Mouse (Mus musculus) CH12.LX (cell line): ENCODE measurements around the gene Ar. TPM values are rescaled to one million over a fixed set of nuclear protein-coding genes. Genes with fewer than 3 reads are reported as not detected.

Experiments used
- DNase-seq: peaks from one replicate; pipeline ENCODE4 v3.0.0-alpha.2; 2013; ENCODE audit errors: extremely low read depth
- H3K27ac ChIP-seq: 2 replicates; pipeline ENCODE4 v1.5.1; 2012; ENCODE audit warnings: low read depth, mild to moderate bottlenecking, control low read depth, moderate library complexity; ENCODE audit not compliant: insufficient read depth
- H3K27me3 ChIP-seq: replicated peaks from 2 replicates; pipeline ENCODE3; 2012; ENCODE audit warnings: inconsistent platforms
- H3K36me3 ChIP-seq, 2 experiments: replicated peaks in 1 of 2; 2 replicates each; pipeline versions ENCODE3 to v1.6.1; 2012; ENCODE audit warnings: inconsistent platforms in 1 of 2, low read length in 1 of 2, mild to moderate bottlenecking in 1 of 2, mixed read lengths in 1 of 2, moderate library complexity in 1 of 2; ENCODE audit not compliant: control insufficient read depth in 1 of 2, insufficient read depth in 1 of 2
- H3K4me1 ChIP-seq, 2 experiments: 2 replicates each; pipeline ENCODE4 v1.6.1; 2012; ENCODE audit warnings: inconsistent platforms in 1 of 2, moderate library complexity in 1 of 2; ENCODE audit not compliant: insufficient read depth in 2 of 2, control insufficient read depth in 1 of 2
- H3K4me2 ChIP-seq: 2 replicates; pipeline ENCODE4 v1.6.1; 2012; ENCODE audit warnings: low read depth, mild to moderate bottlenecking, control low read depth; ENCODE audit not compliant: poor library complexity, insufficient read depth, severe bottlenecking
- H3K4me3 ChIP-seq, 3 experiments: fragments of 150-350 bp in 1 of 3; sonication (generic) in 1 of 3; replicated peaks in 1 of 3; 2 replicates each; pipeline versions ENCODE3 to v1.5.1; 2011 to 2012; ENCODE audit warnings: low read depth in 2 of 3, low read length in 2 of 3, mild to moderate bottlenecking in 2 of 3, moderate library complexity in 2 of 3, control low read depth in 1 of 3, improper control_type of control experiment in 1 of 3, inconsistent platforms in 1 of 3, mixed read lengths in 1 of 3; ENCODE audit not compliant: poor library complexity in 1 of 3
- H3K79me2 ChIP-seq: replicated peaks from 2 replicates; pipeline ENCODE4 v1.6.1; 2012; ENCODE audit warnings: mild to moderate bottlenecking, moderate library complexity; ENCODE audit not compliant: control insufficient read depth, poor library complexity, insufficient read depth, severe bottlenecking; ENCODE audit errors: extremely low read depth
- H3K9ac ChIP-seq: 2 replicates; pipeline ENCODE4 v1.6.1; 2012; ENCODE audit warnings: low read depth, mild to moderate bottlenecking, control low read depth, moderate library complexity; ENCODE audit not compliant: insufficient read depth
- H3K9me3 ChIP-seq: replicated peaks from 2 replicates; pipeline ENCODE3; 2012; ENCODE audit warnings: low read length, inconsistent platforms, mixed read lengths
- BHLHE40 ChIP-seq: IDR thresholded peaks from 2 replicates; pipeline ENCODE4 v1.6.1; 2011; ENCODE audit warnings: mild to moderate bottlenecking, low read depth, low read length, improper control_type of control experiment
- CHD1 ChIP-seq: IDR thresholded peaks from 2 replicates; pipeline ENCODE4 v1.6.1; 2012; ENCODE audit warnings: low read depth, low read length, improper control_type of control experiment, inconsistent platforms
- E2F4 ChIP-seq: IDR thresholded peaks from 2 replicates; pipeline ENCODE4 v1.6.1; 2011; ENCODE audit warnings: low read depth, low read length, improper control_type of control experiment; ENCODE audit not compliant: insufficient replicate concordance
- ELF1 ChIP-seq: IDR thresholded peaks from 2 replicates; pipeline ENCODE4 v1.6.1; 2014; ENCODE audit warnings: low read depth, mild to moderate bottlenecking, inconsistent platforms, low read length, improper control_type of control experiment
- EP300 ChIP-seq: IDR thresholded peaks from 2 replicates; pipeline ENCODE4 v1.6.1; 2011; ENCODE audit warnings: low read length, improper control_type of control experiment
- HCFC1 ChIP-seq: IDR thresholded peaks from 2 replicates; pipeline ENCODE4 v1.6.1; 2012; ENCODE audit warnings: low read depth, mild to moderate bottlenecking, inconsistent platforms, low read length, improper control_type of control experiment
- IRF4 ChIP-seq: IDR thresholded peaks from 2 replicates; pipeline ENCODE4 v1.6.1; 2014; ENCODE audit warnings: low read depth, mild to moderate bottlenecking, inconsistent platforms, low read length, improper control_type of control experiment
- JUN ChIP-seq: IDR thresholded peaks from 2 replicates; pipeline ENCODE4 v1.6.1; 2011; ENCODE audit warnings: low read depth, mild to moderate bottlenecking, low read length, improper control_type of control experiment, moderate library complexity; ENCODE audit not compliant: insufficient read depth
- JUND ChIP-seq: conservative IDR thresholded peaks from 2 replicates; pipeline ENCODE4 v1.6.1; 2011; ENCODE audit warnings: low read depth, low read length, improper control_type of control experiment
- MAFK ChIP-seq: IDR thresholded peaks from 2 replicates; pipeline ENCODE4 v1.6.1; 2011; ENCODE audit warnings: low read length, improper control_type of control experiment; ENCODE audit not compliant: insufficient replicate concordance
- MAZ ChIP-seq: IDR thresholded peaks from 2 replicates; pipeline ENCODE4 v1.6.1; 2012; ENCODE audit warnings: low read depth, mild to moderate bottlenecking, inconsistent platforms, low read length, improper control_type of control experiment, moderate library complexity
- MYC ChIP-seq: IDR thresholded peaks from 2 replicates; pipeline ENCODE4 v1.6.1; 2011; ENCODE audit warnings: low read depth, mild to moderate bottlenecking, improper control_type of control experiment, low read length
- NRF1 ChIP-seq: IDR thresholded peaks from 2 replicates; pipeline ENCODE4 v1.6.1; 2014; ENCODE audit warnings: low read depth, mild to moderate bottlenecking, inconsistent platforms, low read length, improper control_type of control experiment, moderate library complexity
- POLR2A ChIP-seq: IDR thresholded peaks from 2 replicates; pipeline ENCODE4 v1.6.1; 2011; ENCODE audit warnings: low read depth, mild to moderate bottlenecking, improper control_type of control experiment, low read length
- POLR2AphosphoS2 ChIP-seq: IDR thresholded peaks from 2 replicates; pipeline ENCODE4 v1.6.1; 2011; ENCODE audit warnings: low read depth, low read length, improper control_type of control experiment
- RAD21 ChIP-seq: IDR thresholded peaks from 2 replicates; pipeline ENCODE4 v1.6.1; 2011; ENCODE audit warnings: low read depth, mild to moderate bottlenecking, low read length, improper control_type of control experiment, moderate library complexity
- SIN3A ChIP-seq: IDR thresholded peaks from 2 replicates; pipeline ENCODE4 v1.6.1; 2012; ENCODE audit warnings: low read length, improper control_type of control experiment, inconsistent platforms
- SMC3 ChIP-seq: IDR thresholded peaks from 2 replicates; pipeline ENCODE4 v1.6.1; 2011; ENCODE audit warnings: low read depth, low read length, improper control_type of control experiment
- TBP ChIP-seq: conservative IDR thresholded peaks from 2 replicates; pipeline ENCODE4 v1.6.1; 2011; ENCODE audit warnings: low read depth, low read length, improper control_type of control experiment
- USF1 ChIP-seq: IDR thresholded peaks from 2 replicates; pipeline ENCODE4 v1.6.1; 2014; ENCODE audit warnings: low read depth, mild to moderate bottlenecking, inconsistent platforms, low read length, improper control_type of control experiment
- USF2 ChIP-seq: conservative IDR thresholded peaks from 2 replicates; pipeline ENCODE4 v1.6.1; 2011; ENCODE audit warnings: low read depth, low read length, improper control_type of control experiment
- ZKSCAN1 ChIP-seq: IDR thresholded peaks from 2 replicates; pipeline ENCODE4 v1.6.1; 2012; ENCODE audit warnings: low read depth, inconsistent platforms, low read length, improper control_type of control experiment, borderline replicate concordance
- ZMIZ1 ChIP-seq: IDR thresholded peaks from 2 replicates; pipeline ENCODE4 v1.6.1; 2012; ENCODE audit warnings: low read depth, mild to moderate bottlenecking, inconsistent platforms, low read length, improper control_type of control experiment
- ZNF384 ChIP-seq: IDR thresholded peaks from 2 replicates; pipeline ENCODE4 v1.6.1; 2012; ENCODE audit warnings: low read depth, low read length, improper control_type of control experiment, inconsistent platforms
- dilution Hi-C: fragments of 300-500 bp; cut with MboI; formaldehyde crosslinking; loops from 2 replicates; pipeline ENCODE4 v1.14.3; 2020; ENCODE audit warnings: low sequenced_read_pairs; ENCODE audit not compliant: extremely low pct_unique_long_range_greater_than_20kb, extremely low pct_ligation_motif_present
- in situ Hi-C: fragments of 300-500 bp; cut with MboI; formaldehyde crosslinking; loops from 3 replicates; pipeline ENCODE4 v1.14.3; 2019; ENCODE audit warnings: low sequenced_read_pairs, low pct_ligation_motif_present, low pct_unique_long_range_greater_than_20kb, mixed read lengths
- polyA plus RNA-seq: library from polyadenylated mRNA; unstranded; fragments of >175 nt; gene quantifications from 2 replicates; pipeline ENCODE4 v1.2.1, GENCODE M21; 2012; ENCODE audit warnings: low read depth; ENCODE audit not compliant: insufficient read length
- total RNA-seq, 2 experiments: library from RNA; depleted of rRNA; stranded (reverse); fragments of 300-350 nt in 1 of 2; fragments of >200 nt in 1 of 2; gene quantifications; 2 replicates each; pipeline ENCODE4 v1.2.3; 2012 to 2014

The Ar gene
- total and polyA plus RNA-seq, 3 experiments, result not detected

DNA sequence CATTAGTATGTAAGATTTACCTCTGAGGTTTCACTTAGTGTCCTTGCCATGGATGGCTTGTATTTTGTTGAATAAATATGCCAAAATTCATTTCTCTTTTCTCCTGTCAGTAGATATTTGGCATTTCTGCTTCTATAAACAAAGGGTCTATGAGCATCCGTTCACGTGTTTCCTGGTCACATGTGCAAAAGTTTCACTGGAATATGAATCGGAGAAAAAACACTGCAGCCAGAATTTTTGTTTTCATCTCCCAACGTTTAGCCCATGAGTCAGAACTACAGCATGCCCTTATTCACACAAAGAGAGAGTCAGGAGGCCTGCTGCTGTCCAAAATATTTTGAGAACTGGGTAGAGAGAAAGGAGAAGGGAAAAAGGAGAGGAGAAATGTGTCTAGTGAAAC is 99.8 kb downstream of the Ar start:
- no peak for TF ChIP-seq POLR2AphosphoS2
- TF ChIP-seq ZKSCAN1, result no peak
- no peak for TF ChIP-seq SIN3A
- TF ChIP-seq MAZ, result no peak
- TF ChIP-seq POLR2A, result no peak
- TF ChIP-seq JUND, result no peak
- no peak for TF ChIP-seq USF1
- TF ChIP-seq NRF1, result no peak
- no peak for TF ChIP-seq SMC3
- no peak for TF ChIP-seq USF2
- no peak for TF ChIP-seq MAFK
- H3K4me1 ChIP-seq, result no peaks in the 10 kb centered on the region
- no peaks in the 10 kb centered on the region for H3K27me3 ChIP-seq
- H3K4me3 ChIP-seq, result no peak overlapping the region
- in situ Hi-C loops, result no loop called here
- no peaks in the 10 kb centered on the region for H3K79me2 ChIP-seq
- peaks cover 2% of the 10 kb centered on the region for H3K9me3 ChIP-seq
- no peak overlapping the region for H3K4me2 ChIP-seq
- DNase-seq, result no peak
- no peak overlapping the region for H3K27ac ChIP-seq
- no peak overlapping the region for H3K9ac ChIP-seq
- dilution Hi-C loops, result no loop called here
- no peaks in the 10 kb centered on the region for H3K36me3 ChIP-seq

DNA sequence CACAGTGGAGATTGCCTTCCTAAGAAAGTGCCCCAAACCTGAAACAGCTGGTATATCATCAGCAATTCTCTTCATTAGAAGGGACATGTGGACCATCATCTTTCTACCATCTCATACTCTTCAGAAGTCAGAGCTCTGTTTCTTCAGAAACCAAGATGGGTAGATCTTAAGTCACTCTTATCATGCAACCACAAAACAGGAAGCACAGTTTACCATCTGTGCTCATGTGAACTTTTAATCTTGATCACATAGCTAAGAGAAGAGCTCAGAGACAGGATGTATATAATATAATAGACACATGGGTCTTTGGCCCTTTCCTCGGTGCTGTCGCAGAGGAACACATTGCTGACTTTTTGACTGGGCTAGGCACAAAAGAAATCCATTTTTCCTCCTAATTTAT is 111.1 kb downstream of the Ar start:
- H3K36me3 ChIP-seq, result no peaks in the 10 kb centered on the region
- no peak overlapping the region for H3K4me3 ChIP-seq
- in situ Hi-C loops (no loop called here), dilution Hi-C loops (no loop called here)
- no peak overlapping the region for H3K9ac ChIP-seq
- no peak overlapping the region for H3K27ac ChIP-seq
- no peaks in the 10 kb centered on the region for H3K9me3 ChIP-seq
- no peaks in the 10 kb centered on the region for H3K79me2 ChIP-seq
- no peaks in the 10 kb centered on the region for H3K27me3 ChIP-seq
- no peaks in the 10 kb centered on the region for H3K4me1 ChIP-seq
- no peak for DNase-seq
- TF ChIP-seq POLR2AphosphoS2, result no peak
- no peak for TF ChIP-seq ZNF384
- no peak for TF ChIP-seq E2F4
- TF ChIP-seq RAD21, result no peak
- no peak for TF ChIP-seq TBP
- no peak for TF ChIP-seq MYC
- no peak for TF ChIP-seq SMC3
- TF ChIP-seq IRF4, result no peak
- TF ChIP-seq CHD1, result no peak
- no peak for TF ChIP-seq EP300
- TF ChIP-seq SIN3A, result no peak
- no peak for TF ChIP-seq JUN
- no peak for TF ChIP-seq HCFC1
- TF ChIP-seq ELF1, result no peak
- no peak for TF ChIP-seq BHLHE40
- TF ChIP-seq ZMIZ1, result no peak
- no peak overlapping the region for H3K4me2 ChIP-seq
